Mouse (Mus musculus): ENCODE results near the gene Ttll11. TPM values are rescaled to one million over a fixed set of nuclear protein-coding genes. Genes with fewer than 3 reads are reported as not detected.

The Ttll11 gene
- polyA plus RNA-seq, 1 experiment from 2014 or later, result 2.1 TPM

GRCm38 (mm10) chr2:35756467-35756866 is 223.2 kb downstream of the Ttll11 start:
- no peaks in the 10 kb centered on the region; the same call in 1 of the 2 replicates for H3K4me1 ChIP-seq
- 72% methylated on average over 7 of the region's 7 CpGs for WGBS
- no peaks in the 10 kb centered on the region for H3K36me3 ChIP-seq
- no peaks in the 10 kb centered on the region for H3K27me3 ChIP-seq
- H3K9me3 ChIP-seq, result no peaks in the 10 kb centered on the region
- no peak overlapping the region for H3K4me3 ChIP-seq
- no peak overlapping the region for H3K27ac ChIP-seq
- H3K9ac ChIP-seq, result no peak overlapping the region
- H3K4me2 ChIP-seq, result no peak overlapping the region
- no peak for ATAC-seq (ENCODE audit: insufficient number of reproducible peaks, insufficient read depth, low FRiP score, low TSS enrichment, low read depth)

- no peaks in the 10 kb centered on the region for H3K36me3 ChIP-seq
- 80% methylated on average over 18 of the region's 18 CpGs for WGBS
Measured at GRCm38 (mm10) chr2:35751781-35752505, 227.8 kb downstream of the Ttll11 start.

GRCm38 (mm10) chr2:35750533-35751141 is 229.1 kb downstream of the Ttll11 start:
- Histone ChIP-seq H3K4me1 (peaks cover 25% of the 10 kb centered on the region), H3K36me3 (no peaks in the 10 kb centered on the region), H3K4me2 (no peak overlapping the region), H3K9ac (no peak overlapping the region), H3K27me3 (no peaks in the 10 kb centered on the region), H3K27ac (no peak overlapping the region), H3K4me3 (no peak overlapping the region), H3K9me3 (no peaks in the 10 kb centered on the region)
- 70% methylated on average over 7 of the region's 7 CpGs for WGBS
- no peak for ATAC-seq (ENCODE audit: insufficient number of reproducible peaks, insufficient read depth, low FRiP score, low TSS enrichment, low read depth)

More at GRCm38 (mm10) chr2:35751781-35752505, 227.8 kb downstream of the Ttll11 start:
- no peak for ATAC-seq (ENCODE audit: insufficient number of reproducible peaks, insufficient read depth, low FRiP score, low TSS enrichment, low read depth)
- Histone ChIP-seq H3K27ac (no peak overlapping the region), H3K4me2 (no peak overlapping the region), H3K9me3 (no peaks in the 10 kb centered on the region), H3K27me3 (no peaks in the 10 kb centered on the region), H3K9ac (no peak overlapping the region), H3K4me3 (no peak overlapping the region), H3K4me1 (peaks cover 17% of the 10 kb centered on the region)

- Histone ChIP-seq H3K27ac (peak overlapping the region; percentile 22; the same call in 1 of the 2 replicates), H3K9me3 (no peaks in the 10 kb centered on the region), H3K4me3 (no peak overlapping the region), H3K36me3 (no peaks in the 10 kb centered on the region), H3K27me3 (no peaks in the 10 kb centered on the region), H3K9ac (no peak overlapping the region), H3K4me1 (peaks cover 25% of the 10 kb centered on the region), H3K4me2 (no peak overlapping the region)
- no peak for ATAC-seq (ENCODE audit: insufficient number of reproducible peaks, insufficient read depth, low FRiP score, low TSS enrichment, low read depth)
- 64% methylated on average over 12 of the region's 12 CpGs for WGBS
Measured at GRCm38 (mm10) chr2:35747371-35748035, 232.2 kb downstream of the Ttll11 start.

GRCm38 (mm10) chr2:35746638-35747037 is 233.1 kb downstream of the Ttll11 start:
- Histone ChIP-seq H3K4me3 (no peak overlapping the region), H3K9me3 (no peaks in the 10 kb centered on the region), H3K4me1 (peaks cover 27% of the 10 kb centered on the region), H3K9ac (no peak overlapping the region), H3K27ac (peak overlapping the region; percentile 1; the same call in 1 of the 2 replicates), H3K4me2 (no peak overlapping the region), H3K36me3 (no peaks in the 10 kb centered on the region), H3K27me3 (no peaks in the 10 kb centered on the region)
- 32% methylated on average over 6 of the region's 7 CpGs for WGBS
- no peak for ATAC-seq (ENCODE audit: insufficient number of reproducible peaks, insufficient read depth, low FRiP score, low TSS enrichment, low read depth)

- Histone ChIP-seq H3K27me3 (no peaks in the 10 kb centered on the region), H3K27ac (no peak overlapping the region), H3K4me3 (no peak overlapping the region), H3K9me3 (no peaks in the 10 kb centered on the region), H3K36me3 (no peaks in the 10 kb centered on the region), H3K4me2 (no peak overlapping the region), H3K4me1 (peaks cover 33% of the 10 kb centered on the region), H3K9ac (no peak overlapping the region)
- WGBS, result 83% methylated on average over 10 of the region's 10 CpGs
- ATAC-seq (ENCODE audit: insufficient number of reproducible peaks, insufficient read depth, low FRiP score, low TSS enrichment, low read depth), result no peak
Measured at GRCm38 (mm10) chr2:35745876-35746275, 233.8 kb downstream of the Ttll11 start.

- H3K9ac ChIP-seq, result 0 out of 2 replicates have a peak overlapping the region, but pooled peaks have one; percentile 3
- H3K4me3 ChIP-seq, result no peak overlapping the region
- H3K9me3 ChIP-seq, result no peaks in the 10 kb centered on the region
- H3K4me2 ChIP-seq, result peak overlapping the region; percentile 35
- no peaks in the 10 kb centered on the region for H3K27me3 ChIP-seq
- peak; percentile 44; the same call in 1 of the 2 replicates for ATAC-seq (ENCODE audit: insufficient number of reproducible peaks, insufficient read depth, low FRiP score, low TSS enrichment, low read depth)
- peaks cover 33% of the 10 kb centered on the region for H3K4me1 ChIP-seq
- H3K27ac ChIP-seq, result peak overlapping the region; percentile 51
- H3K36me3 ChIP-seq, result no peaks in the 10 kb centered on the region
- WGBS, result 31% methylated on average over 13 of the region's 13 CpGs
Measured at GRCm38 (mm10) chr2:35739669-35740254, 240.0 kb downstream of the Ttll11 start.

- no peak overlapping the region for H3K4me3 ChIP-seq
- WGBS, result 77% methylated on average over 7 of the region's 7 CpGs
- H3K4me2 ChIP-seq, result no peak overlapping the region
- 0 out of 2 replicates have a peak, but pooled peaks cover 4% of the 10 kb centered on the region for H3K36me3 ChIP-seq
- H3K27ac ChIP-seq, result no peak overlapping the region
- ATAC-seq (ENCODE audit: insufficient number of reproducible peaks, insufficient read depth, low FRiP score, low TSS enrichment, low read depth), result no peak
- peaks cover 33% of the 10 kb centered on the region for H3K4me1 ChIP-seq
- H3K27me3 ChIP-seq, result no peaks in the 10 kb centered on the region
- 0 out of 2 replicates have a peak, but pooled peaks cover 4% of the 10 kb centered on the region for H3K9me3 ChIP-seq
- no peak overlapping the region for H3K9ac ChIP-seq
Measured at GRCm38 (mm10) chr2:35737467-35738027, 242.2 kb downstream of the Ttll11 start.

GRCm38 (mm10) chr2:35736061-35736460 is 243.7 kb downstream of the Ttll11 start:
- 0 out of 2 replicates have a peak, but pooled peaks cover 4% of the 10 kb centered on the region for H3K9me3 ChIP-seq
- no peak overlapping the region for H3K4me2 ChIP-seq
- no peak overlapping the region for H3K4me3 ChIP-seq
- H3K9ac ChIP-seq, result no peak overlapping the region
- H3K4me1 ChIP-seq, result peaks cover 29% of the 10 kb centered on the region
- H3K36me3 ChIP-seq, result peaks cover 17% of the 10 kb centered on the region
- no peak overlapping the region for H3K27ac ChIP-seq
- WGBS, result 74% methylated on average over 2 of the region's 2 CpGs
- no peaks in the 10 kb centered on the region for H3K27me3 ChIP-seq
- no peak for ATAC-seq (ENCODE audit: insufficient number of reproducible peaks, insufficient read depth, low FRiP score, low TSS enrichment, low read depth)

GRCm38 (mm10) chr2:35735001-35735400 is 244.7 kb downstream of the Ttll11 start:
- Histone ChIP-seq H3K4me3 (no peak overlapping the region), H3K4me1 (peaks cover 20% of the 10 kb centered on the region), H3K9me3 (0 out of 2 replicates have a peak, but pooled peaks cover 4% of the 10 kb centered on the region), H3K4me2 (no peak overlapping the region), H3K9ac (no peak overlapping the region), H3K27me3 (no peaks in the 10 kb centered on the region), H3K36me3 (peaks cover 25% of the 10 kb centered on the region), H3K27ac (no peak overlapping the region)
- 98% methylated on average over 2 of the region's 2 CpGs for WGBS
- no peak for ATAC-seq (ENCODE audit: insufficient number of reproducible peaks, insufficient read depth, low FRiP score, low TSS enrichment, low read depth)

All from embryonic facial prominence, embryonic 13.5 days (tissue).